Mouse (Mus musculus): ENCODE data around the gene Fbxo48. TPM values are rescaled to one million over a fixed set of nuclear protein-coding genes. Genes with fewer than 3 reads are reported as not detected.

Gene Fbxo48
- total RNA-seq, 2 experiments from 2014 or later: 3.4 to 4.4 TPM

Other genes with a start within 250 kb of the Fbxo48 start
- 10 to 100 TPM; 18.7 to 21.9 TPM for gene Egfr, start 199.2 kb upstream of the Fbxo48 start, total RNA-seq (2021)
- 10 to 100 TPM; 31.7 to 33.0 TPM for gene Cnrip1, start 100.2 kb downstream of the Fbxo48 start, total RNA-seq (2021)
- gene Plek, start 101.0 kb downstream of the Fbxo48 start, total RNA-seq (2021): 1 to 10 TPM; 4.1 to 7.3 TPM
- gene Ppp3r1, start 207.9 kb downstream of the Fbxo48 start, total RNA-seq (2021): 100 to 1,000 TPM; 109 to 113 TPM
- 10 to 100 TPM; 16.2 to 20.6 TPM for gene Wdr92, start 230.7 kb downstream of the Fbxo48 start, total RNA-seq (2021)

All from adrenal gland, postnatal 4 days (tissue).